Mouse (Mus musculus) midbrain, embryonic 16.5 days (tissue): ENCODE data around the gene Tex14. TPM values are rescaled to one million over a fixed set of nuclear protein-coding genes. Genes with fewer than 3 reads are reported as not detected.

ENCODE experiments used
- ATAC-seq: fragments of 200-750 bp; cut with Nextera tagmentation; 2 replicates; pipeline ENCODE4 v1.8.0; 2017; ENCODE audit warnings: moderate TSS enrichment
- H3K27ac ChIP-seq: fragments of 300-500 bp; sonication (generic); 2 replicates; pipeline ENCODE4 v1.5.1; 2014; ENCODE audit warnings: mild to moderate bottlenecking, low read length, mixed read lengths
- H3K27me3 ChIP-seq: fragments of 300-500 bp; sonication (generic); 2 replicates; pipeline ENCODE4 v1.6.1; 2014; ENCODE audit warnings: low read depth, low read length, mixed read lengths; ENCODE audit not compliant: control insufficient read depth, insufficient read depth
- H3K36me3 ChIP-seq: fragments of 300-500 bp; sonication (generic); 2 replicates; pipeline ENCODE4 v1.6.1; 2014; ENCODE audit warnings: mild to moderate bottlenecking, low read length, moderate library complexity, mixed read lengths; ENCODE audit not compliant: control insufficient read depth, insufficient read depth
- H3K4me1 ChIP-seq: fragments of 300-500 bp; sonication (generic); 2 replicates; pipeline ENCODE4 v1.6.1; 2014; ENCODE audit warnings: mild to moderate bottlenecking, low read length, mixed read lengths; ENCODE audit not compliant: control insufficient read depth, insufficient read depth
- H3K4me2 ChIP-seq: fragments of 300-500 bp; sonication (generic); 2 replicates; pipeline ENCODE4 v1.6.1; 2014; ENCODE audit warnings: mild to moderate bottlenecking, low read length, mixed read lengths
- H3K4me3 ChIP-seq: fragments of 300-500 bp; sonication (generic); 2 replicates; pipeline ENCODE4 v1.5.1; 2014; ENCODE audit warnings: low read depth, mild to moderate bottlenecking, low read length, moderate library complexity, mixed read lengths
- H3K9ac ChIP-seq: fragments of 300-500 bp; sonication (generic); 2 replicates; pipeline ENCODE4 v1.6.1; 2014; ENCODE audit warnings: low read depth, low read length, mixed read lengths
- H3K9me3 ChIP-seq: fragments of 300-500 bp; sonication (generic); replicated peaks from 2 replicates; pipeline ENCODE4 v1.6.1; 2014; ENCODE audit warnings: mild to moderate bottlenecking, low read length, mixed read lengths; ENCODE audit not compliant: control insufficient read depth, poor library complexity, severe bottlenecking
- WGBS: fragments of 180-500 bp; shearing (Covaris S2); extraction: QIAGEN DNeasy Blood & Tissue Kit; methylation state at CpG from one replicate; pipeline ENCODE4 v1.1.7; 2014; 5-methylcytosine and 5-hydroxymethylcytosine counted together
- polyA plus RNA-seq: library from polyadenylated mRNA; unstranded; fragments of >200 nt; fragmentation: Nextera tagmentation; extraction: Ambion mirVana; gene quantifications from 2 replicates; pipeline ENCODE4 v1.2.1, GENCODE M21; 2015

Tex14 gene
- polyA plus RNA-seq, 1 experiment from 2014 or later = 0.29 TPM

DNA sequence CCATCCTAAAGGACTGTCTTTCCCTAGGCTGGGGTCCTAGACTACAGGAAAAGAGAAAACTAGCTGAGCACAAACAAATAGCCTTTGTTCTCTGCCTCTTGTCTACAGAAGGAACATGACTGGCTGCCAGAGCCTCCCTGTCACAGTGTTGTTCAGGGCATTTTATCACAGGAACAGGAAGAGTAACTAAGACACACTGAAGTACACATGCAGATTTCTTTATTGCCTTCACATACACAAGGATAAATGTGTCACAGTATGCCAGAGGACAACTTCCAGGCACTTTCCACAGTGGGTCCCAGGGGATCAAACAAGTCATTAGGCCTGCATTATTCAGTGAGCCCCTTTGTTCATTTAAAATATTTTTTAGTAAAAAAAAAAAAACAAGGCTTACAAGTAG lies 119.9 kb downstream of the Tex14 start:
- no peak for ATAC-seq
- Histone ChIP-seq H3K27me3 (no peaks in the 10 kb centered on the region), H3K27ac (no peak overlapping the region), H3K4me2 (no peak overlapping the region), H3K4me3 (no peak overlapping the region), H3K36me3 (no peaks in the 10 kb centered on the region), H3K9ac (no peak overlapping the region), H3K4me1 (no peaks in the 10 kb centered on the region; the same call in 1 of the 2 replicates), H3K9me3 (no peaks in the 10 kb centered on the region)

GRCm38 (mm10) chr11:87527364-87527763 lies 122.5 kb downstream of the Tex14 start:
- no peaks in the 10 kb centered on the region for H3K27me3 ChIP-seq
- H3K4me2 ChIP-seq = no peak overlapping the region
- no peak overlapping the region for H3K27ac ChIP-seq
- H3K9me3 ChIP-seq = no peaks in the 10 kb centered on the region
- no peak for ATAC-seq
- no peaks in the 10 kb centered on the region; the same call in 1 of the 2 replicates for H3K4me1 ChIP-seq
- 78% methylated on average over 3 of the region's 3 CpGs for WGBS
- no peak overlapping the region for H3K9ac ChIP-seq
- H3K4me3 ChIP-seq = no peak overlapping the region
- no peaks in the 10 kb centered on the region for H3K36me3 ChIP-seq

GRCm38 (mm10) chr11:87527990-87528389 lies 123.1 kb downstream of the Tex14 start:
- WGBS = 69% methylated on average over 4 of the region's 4 CpGs
- Histone ChIP-seq H3K9me3 (no peaks in the 10 kb centered on the region), H3K9ac (no peak overlapping the region), H3K4me2 (no peak overlapping the region), H3K27me3 (no peaks in the 10 kb centered on the region), H3K36me3 (no peaks in the 10 kb centered on the region), H3K4me1 (no peaks in the 10 kb centered on the region; the same call in 1 of the 2 replicates), H3K27ac (no peak overlapping the region), H3K4me3 (no peak overlapping the region)
- no peak for ATAC-seq

DNA sequence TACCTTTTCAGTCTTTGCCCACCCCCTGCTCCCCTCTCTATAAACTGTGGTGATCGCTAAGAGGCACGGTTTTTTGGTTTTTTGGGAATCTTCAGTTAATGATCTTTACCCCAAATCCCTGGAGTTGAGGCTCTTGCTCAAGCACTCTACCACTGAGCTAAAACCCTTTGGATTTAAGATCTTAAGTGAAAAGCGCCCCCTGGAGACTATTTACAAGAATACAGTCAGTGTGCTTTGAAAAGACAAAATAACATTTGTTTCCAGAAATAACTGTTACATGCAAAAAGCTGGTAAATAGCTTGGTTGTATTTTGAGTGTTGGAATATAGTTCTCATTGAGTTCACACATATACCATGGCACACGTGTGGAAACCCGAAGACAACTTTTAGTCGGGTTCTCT lies 126.8 kb downstream of the Tex14 start:
- WGBS = 53% methylated on average over 6 of the region's 6 CpGs
- H3K27ac ChIP-seq = no peak overlapping the region
- no peaks in the 10 kb centered on the region for H3K27me3 ChIP-seq

DNA sequence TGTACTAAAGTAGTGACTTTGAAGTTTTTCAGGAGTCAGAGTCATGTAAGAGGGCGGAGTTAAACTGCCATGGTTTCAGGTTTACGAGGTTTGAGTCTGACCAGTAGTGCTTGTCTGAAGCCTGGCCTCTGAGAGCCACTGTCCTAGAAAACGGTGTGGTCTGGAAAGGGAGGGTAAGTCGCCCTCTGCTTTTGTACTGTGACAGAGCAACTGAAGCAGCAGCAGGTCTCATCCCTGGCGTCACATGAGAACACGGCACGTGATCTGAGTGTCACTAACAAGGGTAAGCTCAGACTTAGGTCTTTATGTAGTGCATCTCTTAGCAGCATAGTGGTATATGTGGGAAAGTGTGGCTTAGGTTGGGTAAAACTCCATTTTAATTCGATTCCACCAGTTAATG lies 137.4 kb downstream of the Tex14 start:
- Histone ChIP-seq H3K27ac (no peak overlapping the region), H3K27me3 (no peaks in the 10 kb centered on the region), H3K4me2 (no peak overlapping the region), H3K4me3 (no peak overlapping the region), H3K4me1 (no peaks in the 10 kb centered on the region), H3K9me3 (no peaks in the 10 kb centered on the region), H3K9ac (no peak overlapping the region), H3K36me3 (no peaks in the 10 kb centered on the region)
- ATAC-seq = no peak
- 38% methylated on average over 8 of the region's 8 CpGs for WGBS

More for the DNA sequence above, 126.8 kb downstream of the Tex14 start:
- Histone ChIP-seq H3K9me3 (no peaks in the 10 kb centered on the region), H3K4me1 (no peaks in the 10 kb centered on the region), H3K4me2 (no peak overlapping the region), H3K36me3 (no peaks in the 10 kb centered on the region), H3K9ac (no peak overlapping the region), H3K4me3 (no peak overlapping the region)
- no peak for ATAC-seq

GRCm38 (mm10) chr11:87542906-87543305 lies 138.0 kb downstream of the Tex14 start:
- no peaks in the 10 kb centered on the region for H3K36me3 ChIP-seq
- ATAC-seq = no peak
- no peak overlapping the region for H3K4me3 ChIP-seq
- H3K27me3 ChIP-seq = no peaks in the 10 kb centered on the region
- WGBS = 56% methylated on average over 3 of the region's 3 CpGs
- H3K9me3 ChIP-seq = no peaks in the 10 kb centered on the region
- H3K4me1 ChIP-seq = no peaks in the 10 kb centered on the region
- no peak overlapping the region for H3K27ac ChIP-seq
- H3K4me2 ChIP-seq = no peak overlapping the region
- H3K9ac ChIP-seq = no peak overlapping the region

GRCm38 (mm10) chr11:87553342-87553741 lies 148.5 kb downstream of the Tex14 start:
- no peak for ATAC-seq
- H3K9me3 ChIP-seq = no peaks in the 10 kb centered on the region
- H3K9ac ChIP-seq = no peak overlapping the region
- H3K4me2 ChIP-seq = no peak overlapping the region
- H3K27ac ChIP-seq = no peak overlapping the region
- H3K4me1 ChIP-seq = no peaks in the 10 kb centered on the region
- no peaks in the 10 kb centered on the region for H3K27me3 ChIP-seq
- H3K36me3 ChIP-seq = no peaks in the 10 kb centered on the region
- WGBS = 70% methylated on average over 4 of the region's 4 CpGs
- no peak overlapping the region for H3K4me3 ChIP-seq

DNA sequence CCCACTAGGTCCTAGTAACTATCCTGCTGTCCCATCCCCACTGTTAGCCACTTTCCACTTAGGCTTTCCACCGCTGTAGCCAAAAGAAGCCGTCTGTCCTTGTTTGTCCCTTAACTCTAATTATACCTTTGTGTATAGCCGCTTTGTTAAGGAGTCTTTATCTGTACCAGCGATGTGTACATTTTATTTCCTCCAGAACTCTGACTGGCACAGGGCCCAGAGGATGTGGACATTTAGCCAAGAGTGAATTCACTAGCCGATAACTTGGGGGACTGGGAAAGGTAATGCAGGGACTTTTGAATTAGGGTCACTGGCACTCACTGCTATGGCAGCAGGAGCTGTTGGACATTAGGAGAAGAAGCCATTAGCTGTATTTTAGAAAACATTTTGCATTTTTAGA lies 149.5 kb downstream of the Tex14 start:
- Histone ChIP-seq H3K9me3 (no peaks in the 10 kb centered on the region), H3K4me1 (no peaks in the 10 kb centered on the region), H3K36me3 (no peaks in the 10 kb centered on the region), H3K27ac (no peak overlapping the region), H3K4me3 (no peak overlapping the region), H3K27me3 (no peaks in the 10 kb centered on the region), H3K9ac (no peak overlapping the region), H3K4me2 (no peak overlapping the region)
- 48% methylated on average over 5 of the region's 5 CpGs for WGBS
- no peak for ATAC-seq

GRCm38 (mm10) chr11:87555106-87555703 lies 150.3 kb downstream of the Tex14 start:
- H3K27ac ChIP-seq = no peak overlapping the region

More at GRCm38 (mm10) chr11:87555106-87555703, 150.3 kb downstream of the Tex14 start:
- H3K9ac ChIP-seq = no peak overlapping the region
- no peaks in the 10 kb centered on the region for H3K4me1 ChIP-seq
- no peak overlapping the region for H3K4me2 ChIP-seq
- no peaks in the 10 kb centered on the region for H3K27me3 ChIP-seq
- no peak for ATAC-seq
- H3K36me3 ChIP-seq = no peaks in the 10 kb centered on the region
- no peaks in the 10 kb centered on the region for H3K9me3 ChIP-seq
- H3K4me3 ChIP-seq = no peak overlapping the region
- 27% methylated on average over 2 of the region's 2 CpGs for WGBS
